Mouse (Mus musculus): Measurements from ENCODE around the gene Pdcd6ip. TPM values are rescaled to one million over a fixed set of nuclear protein-coding genes. Genes with fewer than 3 reads are reported as not detected.
A peak's percentile ranks its signal among the peaks of the same experiment; 100 is the strongest.
"Not testable (repeated sequence)": the region's sequence is repeated elsewhere in the genome, so short reads cannot be mapped to it uniquely, and the experiment has no call there.

Gene Pdcd6ip
- polyA plus RNA-seq, 1 experiment from 2014 or later = 86.6 TPM

GRCm38 (mm10) chr9:113735920-113736319, 27.9 kb upstream of the Pdcd6ip start:
- H3K36me3 ChIP-seq (ENCODE audit: insufficient read depth, low read length) = no peaks in the 10 kb centered on the region
- no peaks in the 10 kb centered on the region for H3K9me3 ChIP-seq (ENCODE audit: low read length)
- H3K4me1 ChIP-seq (ENCODE audit: insufficient read depth, low read length) = peaks cover 9% of the 10 kb centered on the region; the same call in 1 of the 2 replicates
- peak; percentile 31; the same call in 1 of the 2 replicates for ATAC-seq (ENCODE audit: low FRiP score, low TSS enrichment)
- no peak overlapping the region for H3K27ac ChIP-seq (ENCODE audit: low read length)
- no peak overlapping the region for H3K9ac ChIP-seq (replicated peaks; ENCODE audit: low read length)
- H3K4me3 ChIP-seq (ENCODE audit: low read length) = no peak overlapping the region
- no peaks in the 10 kb centered on the region for H3K27me3 ChIP-seq (ENCODE audit: insufficient read depth, low read length)
- no peak overlapping the region for H3K4me2 ChIP-seq (replicated peaks; ENCODE audit: low read depth, low read length)

- ATAC-seq (ENCODE audit: low FRiP score, low TSS enrichment) = no peak
- H3K9me3 ChIP-seq (ENCODE audit: low read length) = no peaks in the 10 kb centered on the region
- H3K36me3 ChIP-seq (ENCODE audit: insufficient read depth, low read length) = no peaks in the 10 kb centered on the region
- H3K27ac ChIP-seq (ENCODE audit: low read length) = no peak overlapping the region
- H3K4me1 ChIP-seq (ENCODE audit: insufficient read depth, low read length) = 0 out of 2 replicates have a peak, but pooled peaks cover 3% of the 10 kb centered on the region
- H3K9ac ChIP-seq (replicated peaks; ENCODE audit: low read length) = no peak overlapping the region
- H3K4me3 ChIP-seq (ENCODE audit: low read length) = no peak overlapping the region
- H3K4me2 ChIP-seq (replicated peaks; ENCODE audit: low read depth, low read length) = no peak overlapping the region
- no peaks in the 10 kb centered on the region for H3K27me3 ChIP-seq (ENCODE audit: insufficient read depth, low read length)
- WGBS = 79% methylated on average over 3 of the region's 3 CpGs
Observed at GRCm38 (mm10) chr9:113731540-113731939, 23.5 kb upstream of the Pdcd6ip start.

GRCm38 (mm10) chr9:113726991-113727680, 19.1 kb upstream of the Pdcd6ip start:
- Histone ChIP-seq H3K9ac (replicated peaks; ENCODE audit: low read length) (no peak overlapping the region), H3K36me3 (ENCODE audit: insufficient read depth, low read length) (no peaks in the 10 kb centered on the region), H3K4me1 (ENCODE audit: insufficient read depth, low read length) (0 out of 2 replicates have a peak, but pooled peaks cover 3% of the 10 kb centered on the region), H3K27ac (ENCODE audit: low read length) (no peak overlapping the region), H3K27me3 (ENCODE audit: insufficient read depth, low read length) (no peaks in the 10 kb centered on the region), H3K4me3 (ENCODE audit: low read length) (no peak overlapping the region), H3K9me3 (ENCODE audit: low read length) (no peaks in the 10 kb centered on the region), H3K4me2 (replicated peaks; ENCODE audit: low read depth, low read length) (no peak overlapping the region)
- no peak for ATAC-seq (ENCODE audit: low FRiP score, low TSS enrichment)
- 88% methylated on average over 18 of the region's 18 CpGs for WGBS

- Histone ChIP-seq H3K27ac (ENCODE audit: low read length) (no peak overlapping the region), H3K4me3 (ENCODE audit: low read length) (no peak overlapping the region), H3K27me3 (ENCODE audit: insufficient read depth, low read length) (no peaks in the 10 kb centered on the region), H3K36me3 (ENCODE audit: insufficient read depth, low read length) (no peaks in the 10 kb centered on the region), H3K9ac (replicated peaks; ENCODE audit: low read length) (no peak overlapping the region), H3K9me3 (ENCODE audit: low read length) (no peaks in the 10 kb centered on the region), H3K4me2 (replicated peaks; ENCODE audit: low read depth, low read length) (no peak overlapping the region), H3K4me1 (ENCODE audit: insufficient read depth, low read length) (no peaks in the 10 kb centered on the region)
- ATAC-seq (ENCODE audit: low FRiP score, low TSS enrichment) = no peak
- 47% methylated on average over 3 of the region's 3 CpGs for WGBS
Observed at GRCm38 (mm10) chr9:113726131-113726530, 18.1 kb upstream of the Pdcd6ip start.

GRCm38 (mm10) chr9:113725609-113726008, 17.6 kb upstream of the Pdcd6ip start:
- H3K36me3 ChIP-seq (ENCODE audit: insufficient read depth, low read length) = not testable (repeated sequence)

GRCm38 (mm10) chr9:113724646-113725045, 16.6 kb upstream of the Pdcd6ip start:
- H3K27ac ChIP-seq (ENCODE audit: low read length) = no peak overlapping the region
- no peaks in the 10 kb centered on the region for H3K4me1 ChIP-seq (ENCODE audit: insufficient read depth, low read length)
- H3K9ac ChIP-seq (replicated peaks; ENCODE audit: low read length) = no peak overlapping the region
- no peak overlapping the region for H3K4me3 ChIP-seq (ENCODE audit: low read length)
- H3K36me3 ChIP-seq (ENCODE audit: insufficient read depth, low read length) = no peaks in the 10 kb centered on the region
- no peak overlapping the region for H3K4me2 ChIP-seq (replicated peaks; ENCODE audit: low read depth, low read length)
- H3K9me3 ChIP-seq (ENCODE audit: low read length) = no peaks in the 10 kb centered on the region
- 82% methylated on average over 15 of the region's 15 CpGs for WGBS
- H3K27me3 ChIP-seq (ENCODE audit: insufficient read depth, low read length) = no peaks in the 10 kb centered on the region
- no peak for ATAC-seq (ENCODE audit: low FRiP score, low TSS enrichment)

More at GRCm38 (mm10) chr9:113725609-113726008, 17.6 kb upstream of the Pdcd6ip start:
- not testable (repeated sequence) for H3K27ac ChIP-seq (ENCODE audit: low read length); H3K9ac ChIP-seq (replicated peaks; ENCODE audit: low read length); H3K4me3 ChIP-seq (ENCODE audit: low read length); ATAC-seq (ENCODE audit: low FRiP score, low TSS enrichment); H3K4me1 ChIP-seq (ENCODE audit: insufficient read depth, low read length); H3K9me3 ChIP-seq (ENCODE audit: low read length); H3K4me2 ChIP-seq (replicated peaks; ENCODE audit: low read depth, low read length); H3K27me3 ChIP-seq (ENCODE audit: insufficient read depth, low read length)
- 86% methylated on average over 5 of the region's 5 CpGs for WGBS

GRCm38 (mm10) chr9:113719063-113719462, 11.0 kb upstream of the Pdcd6ip start:
- Histone ChIP-seq H3K4me3 (ENCODE audit: low read length) (no peak overlapping the region), H3K9ac (replicated peaks; ENCODE audit: low read length) (no peak overlapping the region), H3K27me3 (ENCODE audit: insufficient read depth, low read length) (no peaks in the 10 kb centered on the region), H3K27ac (ENCODE audit: low read length) (no peak overlapping the region), H3K36me3 (ENCODE audit: insufficient read depth, low read length) (no peaks in the 10 kb centered on the region), H3K4me1 (ENCODE audit: insufficient read depth, low read length) (no peaks in the 10 kb centered on the region), H3K9me3 (ENCODE audit: low read length) (no peaks in the 10 kb centered on the region), H3K4me2 (replicated peaks; ENCODE audit: low read depth, low read length) (no peak overlapping the region)
- ATAC-seq (ENCODE audit: low FRiP score, low TSS enrichment) = peak; percentile 57; the same call in 1 of the 2 replicates
- WGBS = 48% methylated on average over 5 of the region's 5 CpGs

- WGBS = 80% methylated on average over 12 of the region's 12 CpGs
- no peak overlapping the region for H3K27ac ChIP-seq (ENCODE audit: low read length)
- no peak for ATAC-seq (ENCODE audit: low FRiP score, low TSS enrichment)
Observed at GRCm38 (mm10) chr9:113710871-113711270, 2.8 kb upstream of the Pdcd6ip start.

GRCm38 (mm10) chr9:113708361-113709280, 562 bp upstream of the Pdcd6ip start:
- H3K4me2 ChIP-seq (replicated peaks; ENCODE audit: low read depth, low read length) = peak overlapping the region; percentile 67
- no peaks in the 10 kb centered on the region for H3K9me3 ChIP-seq (ENCODE audit: low read length)
- H3K36me3 ChIP-seq (ENCODE audit: insufficient read depth, low read length) = no peaks in the 10 kb centered on the region
- 51% methylated on average over 19 of the region's 19 CpGs for WGBS
- peaks cover 27% of the 10 kb centered on the region for H3K4me1 ChIP-seq (ENCODE audit: insufficient read depth, low read length)
- no peaks in the 10 kb centered on the region for H3K27me3 ChIP-seq (ENCODE audit: insufficient read depth, low read length)
- H3K4me3 ChIP-seq (ENCODE audit: low read length) = peak overlapping the region; percentile 95
- peak overlapping the region; percentile 99 for H3K9ac ChIP-seq (replicated peaks; ENCODE audit: low read length)
- peak overlapping the region; percentile 96 for H3K27ac ChIP-seq (ENCODE audit: low read length)
- ATAC-seq (ENCODE audit: low FRiP score, low TSS enrichment) = no peak

More at GRCm38 (mm10) chr9:113710871-113711270, 2.8 kb upstream of the Pdcd6ip start:
- Histone ChIP-seq H3K27me3 (ENCODE audit: insufficient read depth, low read length) (no peaks in the 10 kb centered on the region), H3K9ac (replicated peaks; ENCODE audit: low read length) (no peak overlapping the region), H3K4me2 (replicated peaks; ENCODE audit: low read depth, low read length) (no peak overlapping the region), H3K36me3 (ENCODE audit: insufficient read depth, low read length) (no peaks in the 10 kb centered on the region), H3K4me3 (ENCODE audit: low read length) (no peak overlapping the region), H3K4me1 (ENCODE audit: insufficient read depth, low read length) (peaks cover 13% of the 10 kb centered on the region), H3K9me3 (ENCODE audit: low read length) (no peaks in the 10 kb centered on the region)
